Comparison of ENCODE assay signal across 17 mouse cellular contexts in genomic region chr9:14548366-14548761, GRCm38 (mm10). TPM values are rescaled to one million over a fixed set of nuclear protein-coding genes. Genes with fewer than 3 reads are reported as not detected.
A peak's percentile ranks its signal among the peaks of the same experiment; 100 is the strongest.
DNase-seq lines count a peak whose midpoint lies in the region; ATAC-seq and TF ChIP-seq lines count a peak whose summit lies in the region.
"Had no signal": no experiment of that assay in that cellular context is flagged by ENCODE, and none has a peak within 500 bp of the region (broad histone marks: within the 10 kb centered on the region; RNA-seq: fewer than 3 reads in every experiment).

No protein-coding gene starts in this region.

- no peak for TF ChIP-seq CTCF in midbrain, postnatal 0 days (IDR thresholded peaks at IDR 0.05)

- H3K9me3 ChIP-seq in heart, embryonic 15.5 days (replicated peaks) = no peaks in the 10 kb centered on the region
- H3K9me3 ChIP-seq in midbrain, postnatal 0 days (ENCODE audit: low read length) = no peaks in the 10 kb centered on the region
- H3K9me3 ChIP-seq in midbrain, embryonic 16.5 days (replicated peaks; ENCODE audit: control insufficient read depth, low read length, poor library complexity, severe bottlenecking) = no peaks in the 10 kb centered on the region
- no peaks in the 10 kb centered on the region for H3K9me3 ChIP-seq in limb, embryonic 10.5 days (replicated peaks)
- H3K9me3 ChIP-seq: neural tube, embryonic 12.5 days had no signal

- no peak for ATAC-seq in heart, embryonic 15.5 days (replicated peaks; ENCODE audit: insufficient number of reproducible peaks, insufficient read depth, low FRiP score, low read depth)
- peak; percentile 38; the same call in 1 of the 2 replicates for ATAC-seq in midbrain, postnatal 0 days (ENCODE audit: low FRiP score)
- no peak for ATAC-seq in midbrain, embryonic 16.5 days
- no peak for ATAC-seq in megakaryocyte progenitor cell, adult 5-6 weeks (replicated peaks; ENCODE audit: poor library complexity)

- H3K27ac ChIP-seq in heart, embryonic 15.5 days = 0 out of 2 replicates have a peak overlapping the region, but pooled peaks have one; percentile 9
- no peak overlapping the region for H3K27ac ChIP-seq in midbrain, postnatal 0 days (ENCODE audit: low read depth, low read length)
- H3K27ac ChIP-seq in midbrain, embryonic 16.5 days (ENCODE audit: low read length) = no peak overlapping the region
- peak overlapping the region; percentile 37; the same call in 1 of the 2 replicates for H3K27ac ChIP-seq in limb, embryonic 10.5 days
- H3K27ac ChIP-seq: neural tube, embryonic 12.5 days had no signal

- 73% methylated on average over 11 of the region's 11 CpGs for WGBS in heart, embryonic 15.5 days
- WGBS in midbrain, postnatal 0 days = 92% methylated on average over 11 of the region's 11 CpGs
- WGBS in midbrain, embryonic 16.5 days = 84% methylated on average over 11 of the region's 11 CpGs
- 68% methylated on average over 11 of the region's 11 CpGs for WGBS in limb, embryonic 10.5 days

- no peak overlapping the region for H3K4me3 ChIP-seq in heart, embryonic 15.5 days
- no peak overlapping the region for H3K4me3 ChIP-seq in midbrain, postnatal 0 days (ENCODE audit: low read depth, low read length)
- no peak overlapping the region for H3K4me3 ChIP-seq in midbrain, embryonic 16.5 days (ENCODE audit: low read depth, low read length)
- H3K4me3 ChIP-seq in limb, embryonic 10.5 days = no peak overlapping the region
- H3K4me3 ChIP-seq: neural tube, embryonic 12.5 days had no signal

- H3K27me3 ChIP-seq in heart, embryonic 15.5 days = no peaks in the 10 kb centered on the region
- H3K27me3 ChIP-seq in midbrain, postnatal 0 days (ENCODE audit: insufficient read depth, low read length) = no peaks in the 10 kb centered on the region
- H3K27me3 ChIP-seq in midbrain, embryonic 16.5 days (ENCODE audit: control insufficient read depth, insufficient read depth, low read depth, low read length) = no peaks in the 10 kb centered on the region
- H3K27me3 ChIP-seq in limb, embryonic 10.5 days (ENCODE audit: low read depth, poor library complexity, severe bottlenecking) = no peaks in the 10 kb centered on the region
- H3K27me3 ChIP-seq: neural tube, embryonic 12.5 days had no signal

- H3K4me1 ChIP-seq in heart, embryonic 15.5 days (replicated peaks) = peaks cover 6% of the 10 kb centered on the region; the same call in 1 of the 2 replicates
- no peaks in the 10 kb centered on the region for H3K4me1 ChIP-seq in midbrain, postnatal 0 days (ENCODE audit: insufficient read depth, low read length)
- H3K4me1 ChIP-seq in midbrain, embryonic 16.5 days (ENCODE audit: control insufficient read depth, insufficient read depth, low read length) = no peaks in the 10 kb centered on the region
- peaks cover 11% of the 10 kb centered on the region for H3K4me1 ChIP-seq in limb, embryonic 10.5 days
- H3K4me1 ChIP-seq: neural tube, embryonic 12.5 days had no signal

- no peak for DNase-seq in heart, postnatal 4 days
- DNase-seq in midbrain, postnatal 0 days (ENCODE audit: low spot score) = no peak
- DNase-seq in limb, embryonic 10.5 days (ENCODE audit: low spot score) = no peak
- DNase-seq in testis, postnatal 14 days (ENCODE audit: low spot score) = no peak
- DNase-seq: adrenal gland, postnatal 36 days; cerebellum, postnatal 36 days; layer of hippocampus, postnatal 36 days; left cerebral cortex, postnatal 4 days; lung, adult 18-20 months; retina, postnatal 1 day had no signal

- no peak overlapping the region for H3K9ac ChIP-seq in heart, embryonic 15.5 days
- H3K9ac ChIP-seq in midbrain, postnatal 0 days (replicated peaks; ENCODE audit: low read length, poor library complexity, severe bottlenecking) = no peak overlapping the region
- no peak overlapping the region for H3K9ac ChIP-seq in midbrain, embryonic 16.5 days (ENCODE audit: low read depth, low read length)
- H3K9ac ChIP-seq: neural tube, embryonic 12.5 days had no signal

- H3K36me3 ChIP-seq in heart, embryonic 15.5 days = peaks cover 50% of the 10 kb centered on the region
- H3K36me3 ChIP-seq in midbrain, postnatal 0 days (ENCODE audit: insufficient read depth, low read length) = peaks cover 55% of the 10 kb centered on the region
- peaks cover 15% of the 10 kb centered on the region for H3K36me3 ChIP-seq in midbrain, embryonic 16.5 days (ENCODE audit: control insufficient read depth, insufficient read depth, low read length)
- peaks cover 100% of the 10 kb centered on the region for H3K36me3 ChIP-seq in limb, embryonic 10.5 days

- H3K4me2 ChIP-seq in heart, embryonic 15.5 days = no peak overlapping the region
- H3K4me2 ChIP-seq in midbrain, postnatal 0 days (ENCODE audit: low read depth, low read length, poor library complexity, severe bottlenecking) = no peak overlapping the region
- H3K4me2 ChIP-seq in midbrain, embryonic 16.5 days (ENCODE audit: low read length) = no peak overlapping the region
- H3K4me2 ChIP-seq: neural tube, embryonic 12.5 days had no signal

RNA-seq across cellular contexts. Expression of gene Cwc15, which starts 47.9 kb away (rescaled TPM):
- 103 and 118 TPM in 2 replicates for polyA plus RNA-seq in heart, embryonic 15.5 days (2015; fragmentation: Nextera tagmentation; extraction: Ambion mirVana)
- total RNA-seq in heart, postnatal 4 days (2021) = 10 to 100 TPM; 81.9 to 87.7 TPM
- total RNA-seq in midbrain, postnatal 0 days (2014; rRNA removed) = 50.4 and 57.5 TPM in 2 replicates
- 140 and 142 TPM in 2 replicates for polyA plus RNA-seq in midbrain, postnatal 0 days (2015; fragmentation: Nextera tagmentation; extraction: Ambion mirVana)
- 145 TPM in 2 replicates for polyA plus RNA-seq in midbrain, embryonic 16.5 days (2015; fragmentation: Nextera tagmentation; extraction: Ambion mirVana)
- polyA plus RNA-seq in limb, embryonic 10.5 days (2016; fragmentation: Nextera tagmentation; extraction: Ambion mirVana) = 179 and 185 TPM in 2 replicates
- total RNA-seq in megakaryocyte progenitor cell, adult 5-6 weeks (2015) = 199 and 231 TPM in 2 replicates
- total RNA-seq in megakaryocyte progenitor cell, adult 5-6 weeks (2017) = 247 and 284 TPM in 2 replicates

RNA-seq across cellular contexts. Expression of gene Kdm4d, which starts 48.1 kb away (rescaled TPM):
- polyA plus RNA-seq in heart, embryonic 15.5 days (2015; fragmentation: Nextera tagmentation; extraction: Ambion mirVana) = 0.11 and 0.15 TPM in 2 replicates
- total RNA-seq in heart, postnatal 4 days (2021) = under 1 TPM in 1 of 2 experiments, not detected in 1; 0.09 TPM
- 1.4 and 2.2 TPM in 2 replicates for total RNA-seq in midbrain, postnatal 0 days (2014; rRNA removed)
- polyA plus RNA-seq in midbrain, postnatal 0 days (2015; fragmentation: Nextera tagmentation; extraction: Ambion mirVana) = 1.6 and 2.1 TPM in 2 replicates
- polyA plus RNA-seq in midbrain, embryonic 16.5 days (2015; fragmentation: Nextera tagmentation; extraction: Ambion mirVana) = 0.63 and 1.3 TPM in 2 replicates
- polyA plus RNA-seq in limb, embryonic 10.5 days (2016; fragmentation: Nextera tagmentation; extraction: Ambion mirVana) = 0.09 and 0.28 TPM in 2 replicates
- total RNA-seq in megakaryocyte progenitor cell, adult 5-6 weeks (2015) = 0.17 TPM in 1 of 2 replicates, not detected in the other
- total RNA-seq in megakaryocyte progenitor cell, adult 5-6 weeks (2017) = 0.12 and 0.84 TPM in 2 replicates
- total RNA-seq: heart, adult 18-20 months; heart, postnatal 14 days; megakaryocyte-erythroid progenitor cell, adult 5-6 weeks had no signal

Comparison
In these comparisons a context has a peak if more than half of its experiments do, and no peak if none do; other contexts are left out.
1. H3K27ac ChIP-seq: peak in heart, embryonic 15.5 days (single experiment) and limb, embryonic 10.5 days (single experiment); none in midbrain, postnatal 0 days (single experiment) and midbrain, embryonic 16.5 days (single experiment).